Mouse (Mus musculus): ENCODE results near the gene Ppp1r17.

DNA sequence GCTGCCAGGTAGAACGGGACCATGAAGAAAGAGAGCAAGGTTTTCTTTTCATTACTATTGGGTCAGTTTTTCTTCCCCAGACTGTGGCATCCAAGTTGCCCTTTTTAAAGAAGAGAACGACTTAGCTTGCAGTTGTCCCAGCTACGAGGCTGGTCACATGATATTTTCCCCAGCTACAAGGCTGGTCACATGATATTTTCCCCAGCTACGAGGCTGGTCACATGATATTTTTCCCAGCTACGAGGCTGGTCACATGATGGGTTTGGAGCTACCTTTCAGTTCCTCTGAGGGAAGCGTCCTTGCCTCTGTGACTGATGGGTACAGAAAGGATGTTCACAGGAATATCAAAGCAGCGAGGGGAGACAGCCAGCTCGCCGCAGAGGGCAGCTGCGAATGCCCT, 17.8 kb downstream of the Ppp1r17 start:
- no peak for TF ChIP-seq CTCF (IDR thresholded peaks at IDR 0.05; ENCODE audit: low read depth)
- no peak for TF ChIP-seq EP300 (IDR thresholded peaks at IDR 0.05; ENCODE audit: low read depth)

All from liver, postnatal 0 days (tissue).